Mouse (Mus musculus): ENCODE data around the gene Immp2l. TPM values are rescaled to one million over a fixed set of nuclear protein-coding genes. Genes with fewer than 3 reads are reported as not detected.

Immp2l gene
- polyA plus RNA-seq, 1 experiment from 2014 or later = 6.3 TPM

DNA sequence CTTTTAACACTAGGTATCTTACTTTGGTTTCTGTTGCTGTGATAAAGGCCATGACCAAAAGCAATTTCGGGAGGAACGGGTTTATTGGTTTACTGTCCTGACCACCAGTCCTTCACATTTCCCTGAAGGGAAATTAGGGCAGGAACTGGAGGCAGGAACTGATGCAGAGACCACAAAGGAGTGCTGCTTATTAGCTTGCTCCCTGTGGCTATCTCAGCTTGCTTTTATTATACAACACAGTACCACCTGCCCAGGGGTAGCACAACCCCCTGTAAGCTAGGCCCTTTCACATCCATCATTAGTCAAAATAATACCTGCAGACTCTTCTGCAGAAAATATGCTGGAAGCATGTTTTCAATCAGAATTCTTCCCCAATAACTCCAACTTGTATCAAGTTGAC is 844.4 kb downstream of the Immp2l start:
- 93% methylated on average over 2 of the region's 2 CpGs for WGBS
- Histone ChIP-seq H3K4me2 (ENCODE audit: low read length) (no peak overlapping the region), H3K27me3 (replicated peaks; ENCODE audit: control insufficient read depth, insufficient read depth, low read length) (no peaks in the 10 kb centered on the region), H3K4me3 (ENCODE audit: low read depth, low read length) (no peak overlapping the region), H3K4me1 (ENCODE audit: control insufficient read depth, insufficient read depth, low read length) (no peaks in the 10 kb centered on the region), H3K27ac (ENCODE audit: low read depth, low read length) (no peak overlapping the region), H3K36me3 (ENCODE audit: control insufficient read depth, insufficient read depth, low read length) (no peaks in the 10 kb centered on the region), H3K9ac (ENCODE audit: low read length) (no peak overlapping the region), H3K9me3 (replicated peaks; ENCODE audit: control insufficient read depth, low read length) (peaks cover 6% of the 10 kb centered on the region)
- no peak for ATAC-seq
- no peak for DNase-seq (ENCODE audit: low spot score)

DNA sequence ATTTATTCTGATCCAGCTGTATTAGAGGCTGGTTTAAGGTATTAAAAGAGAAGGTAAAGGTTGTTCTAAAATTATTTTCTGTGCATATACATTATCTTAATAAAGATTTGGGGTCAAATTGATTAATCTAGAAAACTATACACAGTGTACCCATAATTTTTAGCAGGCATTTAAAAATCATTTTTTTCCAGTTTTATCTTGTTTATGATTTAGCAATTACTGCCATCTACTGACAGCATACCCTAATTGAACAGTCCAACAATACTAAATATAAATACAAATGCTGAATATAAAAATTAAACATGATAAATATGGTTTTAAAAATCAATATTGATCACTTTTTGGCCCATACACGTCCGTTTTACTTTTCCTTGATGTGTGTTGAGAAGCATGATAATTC is 850.1 kb downstream of the Immp2l start:
- Histone ChIP-seq H3K36me3 (ENCODE audit: control insufficient read depth, insufficient read depth, low read length) (no peaks in the 10 kb centered on the region), H3K9me3 (replicated peaks; ENCODE audit: control insufficient read depth, low read length) (no peaks in the 10 kb centered on the region), H3K27me3 (replicated peaks; ENCODE audit: control insufficient read depth, insufficient read depth, low read length) (no peaks in the 10 kb centered on the region), H3K4me1 (ENCODE audit: control insufficient read depth, insufficient read depth, low read length) (no peaks in the 10 kb centered on the region), H3K4me2 (ENCODE audit: low read length) (no peak overlapping the region), H3K4me3 (ENCODE audit: low read depth, low read length) (no peak overlapping the region), H3K9ac (ENCODE audit: low read length) (no peak overlapping the region), H3K27ac (ENCODE audit: low read depth, low read length) (no peak overlapping the region)
- ATAC-seq (no peak), DNase-seq (ENCODE audit: low spot score) (no peak)
- WGBS = 80% methylated on average over 2 of the region's 2 CpGs

DNA sequence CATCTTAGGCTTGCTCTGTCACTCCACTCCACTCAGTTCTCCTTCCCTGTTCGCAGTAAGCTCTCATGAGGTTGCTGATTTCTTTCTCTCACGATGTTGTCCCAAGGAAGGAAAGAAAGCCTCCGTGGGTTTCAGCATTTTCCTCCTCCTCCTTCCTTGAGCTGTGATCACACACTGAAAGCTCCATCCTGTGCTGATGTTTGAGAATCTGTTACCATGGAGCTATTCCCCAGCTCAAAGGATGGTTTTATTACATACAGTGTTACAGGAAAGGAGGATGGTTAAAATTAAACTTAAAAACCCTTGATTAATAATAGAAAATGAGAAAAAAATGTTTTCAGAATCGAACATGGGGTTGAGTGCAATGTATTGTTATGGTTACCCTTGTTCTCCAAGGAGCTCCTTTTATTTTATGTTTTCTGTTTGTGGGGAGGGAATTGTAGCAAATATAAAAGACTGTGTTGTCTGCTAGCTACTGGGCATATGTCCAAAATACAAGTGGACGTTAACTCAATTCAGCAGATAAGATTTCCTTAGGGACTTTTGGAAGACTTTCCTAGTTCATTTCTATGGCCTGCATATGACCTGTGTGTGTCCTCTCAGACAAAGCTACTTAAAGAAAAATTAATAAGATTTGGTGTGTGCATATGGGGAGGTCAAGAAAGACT is 853.5 kb downstream of the Immp2l start:
- 56% methylated on average over 5 of the region's 5 CpGs for WGBS
- Histone ChIP-seq H3K27ac (ENCODE audit: low read depth, low read length) (no peak overlapping the region), H3K9ac (ENCODE audit: low read length) (no peak overlapping the region), H3K4me2 (ENCODE audit: low read length) (no peak overlapping the region), H3K27me3 (replicated peaks; ENCODE audit: control insufficient read depth, insufficient read depth, low read length) (no peaks in the 10 kb centered on the region), H3K4me3 (ENCODE audit: low read depth, low read length) (no peak overlapping the region), H3K36me3 (ENCODE audit: control insufficient read depth, insufficient read depth, low read length) (no peaks in the 10 kb centered on the region), H3K4me1 (ENCODE audit: control insufficient read depth, insufficient read depth, low read length) (no peaks in the 10 kb centered on the region), H3K9me3 (replicated peaks; ENCODE audit: control insufficient read depth, low read length) (no peaks in the 10 kb centered on the region)
- ATAC-seq (0 out of 2 replicates have a peak, but pooled peaks have one; percentile 40), DNase-seq (ENCODE audit: low spot score) (peak; percentile 27)

DNA sequence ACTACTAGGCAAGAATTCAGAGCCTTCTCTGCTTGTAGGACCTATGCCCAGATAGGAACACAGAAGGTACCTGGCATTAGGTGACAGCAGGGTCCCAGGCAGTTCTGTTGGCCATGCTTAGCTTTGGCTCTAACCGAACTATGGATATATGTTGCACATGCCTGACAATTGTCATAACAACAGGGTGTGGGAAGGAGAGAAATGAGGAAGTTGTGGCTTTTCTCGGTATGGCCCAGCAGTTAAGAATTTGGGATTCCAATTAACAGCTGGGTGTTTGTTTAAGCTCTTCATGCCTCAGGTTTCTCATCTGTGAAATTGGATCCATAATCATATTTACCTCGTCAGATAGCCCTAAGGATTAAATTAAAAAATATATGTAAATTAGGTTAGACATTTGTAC is 854.6 kb downstream of the Immp2l start:
- H3K4me1 ChIP-seq (ENCODE audit: control insufficient read depth, insufficient read depth, low read length) = no peaks in the 10 kb centered on the region
- 85% methylated on average over 3 of the region's 3 CpGs for WGBS
- no peaks in the 10 kb centered on the region for H3K36me3 ChIP-seq (ENCODE audit: control insufficient read depth, insufficient read depth, low read length)
- no peak for ATAC-seq
- no peaks in the 10 kb centered on the region for H3K27me3 ChIP-seq (replicated peaks; ENCODE audit: control insufficient read depth, insufficient read depth, low read length)
- H3K27ac ChIP-seq (ENCODE audit: low read depth, low read length) = no peak overlapping the region
- H3K4me3 ChIP-seq (ENCODE audit: low read depth, low read length) = no peak overlapping the region
- H3K9me3 ChIP-seq (replicated peaks; ENCODE audit: control insufficient read depth, low read length) = no peaks in the 10 kb centered on the region
- no peak overlapping the region for H3K9ac ChIP-seq (ENCODE audit: low read length)
- H3K4me2 ChIP-seq (ENCODE audit: low read length) = no peak overlapping the region
- no peak for DNase-seq (ENCODE audit: low spot score)

DNA sequence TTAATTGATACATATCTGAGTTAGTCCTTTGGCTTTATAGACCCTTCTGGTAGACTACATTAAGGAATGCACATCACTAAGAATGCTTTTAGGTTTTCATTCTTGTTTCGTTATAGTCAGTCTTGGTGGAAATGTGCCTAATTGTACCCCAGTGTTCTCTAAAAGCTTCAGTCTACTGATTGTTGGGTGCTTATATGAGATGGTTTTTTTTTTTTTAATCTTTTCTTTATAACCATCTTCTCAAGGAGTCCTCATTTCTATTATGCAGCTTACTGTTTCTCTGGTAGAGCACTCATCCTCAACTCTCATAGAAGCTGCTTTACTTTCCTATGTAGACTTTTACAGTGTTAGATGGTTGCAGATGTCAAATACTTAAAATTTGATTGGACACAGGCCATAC is 855.1 kb downstream of the Immp2l start:
- Histone ChIP-seq H3K27ac (ENCODE audit: low read depth, low read length) (no peak overlapping the region), H3K27me3 (replicated peaks; ENCODE audit: control insufficient read depth, insufficient read depth, low read length) (no peaks in the 10 kb centered on the region), H3K4me2 (ENCODE audit: low read length) (no peak overlapping the region), H3K4me3 (ENCODE audit: low read depth, low read length) (no peak overlapping the region), H3K9ac (ENCODE audit: low read length) (no peak overlapping the region), H3K36me3 (ENCODE audit: control insufficient read depth, insufficient read depth, low read length) (no peaks in the 10 kb centered on the region), H3K4me1 (ENCODE audit: control insufficient read depth, insufficient read depth, low read length) (no peaks in the 10 kb centered on the region), H3K9me3 (replicated peaks; ENCODE audit: control insufficient read depth, low read length) (no peaks in the 10 kb centered on the region)
- no peak for DNase-seq (ENCODE audit: low spot score)
- WGBS = 90% methylated on average over 1 of the region's 1 CpGs
- ATAC-seq = no peak

DNA sequence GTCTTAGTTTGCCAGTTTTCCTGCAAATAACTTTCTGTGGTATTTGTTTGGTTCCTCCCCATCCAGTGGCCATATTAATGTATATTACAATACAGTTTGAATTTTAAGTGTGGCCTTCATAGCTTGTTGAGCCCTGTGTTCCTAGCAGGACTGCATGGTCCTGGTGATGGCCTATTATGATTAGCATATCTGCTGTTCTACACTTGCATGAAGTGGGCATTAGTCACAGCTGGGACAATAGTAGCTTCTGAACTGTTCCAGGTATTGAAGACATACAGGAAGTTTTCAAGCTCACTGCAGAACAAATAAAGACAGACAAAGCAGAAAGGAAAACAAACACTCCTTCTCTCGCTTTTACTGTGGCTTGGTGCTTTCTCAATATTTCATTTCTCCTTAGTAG is 855.5 kb downstream of the Immp2l start:
- H3K27me3 ChIP-seq (replicated peaks; ENCODE audit: control insufficient read depth, insufficient read depth, low read length) = no peaks in the 10 kb centered on the region
- no peaks in the 10 kb centered on the region for H3K36me3 ChIP-seq (ENCODE audit: control insufficient read depth, insufficient read depth, low read length)
- no peak for ATAC-seq
- H3K9ac ChIP-seq (ENCODE audit: low read length) = no peak overlapping the region
- no peak overlapping the region for H3K27ac ChIP-seq (ENCODE audit: low read depth, low read length)
- H3K4me2 ChIP-seq (ENCODE audit: low read length) = no peak overlapping the region
- H3K4me3 ChIP-seq (ENCODE audit: low read depth, low read length) = no peak overlapping the region
- H3K4me1 ChIP-seq (ENCODE audit: control insufficient read depth, insufficient read depth, low read length) = no peaks in the 10 kb centered on the region
- DNase-seq (ENCODE audit: low spot score) = no peak
- 86% methylated on average over 1 of the region's 1 CpGs for WGBS
- H3K9me3 ChIP-seq (replicated peaks; ENCODE audit: control insufficient read depth, low read length) = no peaks in the 10 kb centered on the region

DNA sequence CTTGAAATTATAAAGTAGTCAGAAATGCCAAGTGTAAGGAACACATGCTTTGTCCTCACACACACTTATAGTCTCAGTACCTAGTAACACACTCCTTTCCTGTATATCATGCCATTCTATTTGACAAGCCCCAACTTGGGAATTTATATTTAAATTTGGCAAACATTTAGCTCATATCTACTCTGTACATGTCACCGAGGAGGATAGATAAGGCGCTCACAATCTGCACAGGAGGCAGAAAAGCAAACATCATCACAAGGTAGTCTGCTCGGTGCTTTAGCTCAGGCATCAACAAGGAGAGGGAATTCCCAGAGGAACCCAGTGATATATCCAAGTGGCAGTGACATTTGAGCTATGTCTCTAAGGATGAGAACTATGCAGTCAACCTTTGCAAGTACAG is 856.9 kb downstream of the Immp2l start:
- Histone ChIP-seq H3K9ac (ENCODE audit: low read length) (no peak overlapping the region), H3K27ac (ENCODE audit: low read depth, low read length) (no peak overlapping the region), H3K4me3 (ENCODE audit: low read depth, low read length) (no peak overlapping the region), H3K4me2 (ENCODE audit: low read length) (no peak overlapping the region), H3K36me3 (ENCODE audit: control insufficient read depth, insufficient read depth, low read length) (no peaks in the 10 kb centered on the region), H3K4me1 (ENCODE audit: control insufficient read depth, insufficient read depth, low read length) (no peaks in the 10 kb centered on the region), H3K27me3 (replicated peaks; ENCODE audit: control insufficient read depth, insufficient read depth, low read length) (no peaks in the 10 kb centered on the region), H3K9me3 (replicated peaks; ENCODE audit: control insufficient read depth, low read length) (no peaks in the 10 kb centered on the region)
- ATAC-seq (no peak), DNase-seq (ENCODE audit: low spot score) (no peak)
- 93% methylated on average over 3 of the region's 3 CpGs for WGBS

DNA sequence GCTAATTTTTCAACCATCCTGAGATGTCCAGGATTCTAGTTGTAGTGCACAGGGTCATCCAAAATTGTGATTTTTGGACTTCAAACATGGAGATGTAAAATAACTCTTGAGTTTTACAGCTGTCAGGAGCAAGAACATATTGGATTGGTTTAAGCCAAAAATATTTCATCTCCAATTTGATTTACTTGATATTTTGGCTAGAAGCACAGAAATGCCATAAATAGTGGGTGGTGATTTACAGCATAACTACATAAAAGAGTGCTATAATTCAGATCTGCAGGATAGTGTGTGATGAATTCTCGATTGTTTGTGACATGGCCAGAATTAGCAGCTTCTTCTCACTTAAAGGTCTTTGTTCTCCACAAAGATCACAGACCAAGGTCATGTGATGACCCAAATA is 884.1 kb downstream of the Immp2l start:
- no peak overlapping the region for H3K4me3 ChIP-seq (ENCODE audit: low read depth, low read length)
- H3K27me3 ChIP-seq (replicated peaks; ENCODE audit: control insufficient read depth, insufficient read depth, low read length) = no peaks in the 10 kb centered on the region
- H3K9ac ChIP-seq (ENCODE audit: low read length) = no peak overlapping the region
- no peaks in the 10 kb centered on the region for H3K4me1 ChIP-seq (ENCODE audit: control insufficient read depth, insufficient read depth, low read length)
- H3K27ac ChIP-seq (ENCODE audit: low read depth, low read length) = no peak overlapping the region
- no peaks in the 10 kb centered on the region for H3K9me3 ChIP-seq (replicated peaks; ENCODE audit: control insufficient read depth, low read length)
- WGBS = 87% methylated on average over 1 of the region's 1 CpGs
- ATAC-seq = no peak
- H3K4me2 ChIP-seq (ENCODE audit: low read length) = no peak overlapping the region
- H3K36me3 ChIP-seq (ENCODE audit: control insufficient read depth, insufficient read depth, low read length) = no peaks in the 10 kb centered on the region
- peak; percentile 2 for DNase-seq (ENCODE audit: low spot score)

DNA sequence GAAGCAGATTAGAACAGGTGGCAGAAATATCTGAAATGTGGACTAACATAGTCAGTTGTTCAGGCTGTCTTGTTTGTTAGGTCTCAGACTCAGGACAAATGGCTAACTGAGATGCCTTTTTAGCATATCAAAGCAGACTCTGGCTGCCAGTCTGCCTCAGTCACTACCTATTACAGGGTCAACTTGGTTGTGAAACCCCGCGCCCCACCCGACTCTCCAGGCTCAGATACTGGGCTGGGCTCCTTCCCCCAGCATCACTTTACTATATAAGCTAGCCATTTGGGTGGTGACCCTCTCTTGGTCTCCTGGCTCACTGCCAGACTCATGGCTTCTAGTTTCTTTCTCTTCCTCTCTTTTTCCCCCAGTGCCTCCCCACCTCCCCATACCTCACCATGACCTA is 887.7 kb downstream of the Immp2l start:
- ATAC-seq (no peak), DNase-seq (ENCODE audit: low spot score) (no peak)
- 91% methylated on average over 3 of the region's 3 CpGs for WGBS
- H3K4me2 ChIP-seq (ENCODE audit: low read length) = no peak overlapping the region
- H3K9me3 ChIP-seq (replicated peaks; ENCODE audit: control insufficient read depth, low read length) = no peaks in the 10 kb centered on the region
- no peak overlapping the region for H3K9ac ChIP-seq (ENCODE audit: low read length)
- H3K4me1 ChIP-seq (ENCODE audit: control insufficient read depth, insufficient read depth, low read length) = no peaks in the 10 kb centered on the region
- no peaks in the 10 kb centered on the region for H3K36me3 ChIP-seq (ENCODE audit: control insufficient read depth, insufficient read depth, low read length)
- no peak overlapping the region for H3K27ac ChIP-seq (ENCODE audit: low read depth, low read length)
- no peak overlapping the region for H3K4me3 ChIP-seq (ENCODE audit: low read depth, low read length)
- H3K27me3 ChIP-seq (replicated peaks; ENCODE audit: control insufficient read depth, insufficient read depth, low read length) = no peaks in the 10 kb centered on the region

Data from forebrain, embryonic 14.5 days (tissue).